Mouse (Mus musculus): ENCODE measurements around the gene Tpbg.

GRCm38 (mm10) chr9:85841891-85842290 is 289 bp upstream of the Tpbg start:
- TF ChIP-seq POLR2A (IDR thresholded peaks at IDR 0.05; ENCODE audit: insufficient read depth, low read depth, low read length) (no peak), CTCF (IDR thresholded peaks at IDR 0.05; ENCODE audit: insufficient read depth, low read depth, low read length) (no peak)
